Mouse (Mus musculus) heart, postnatal 14 days (tissue): ENCODE measurements around the gene Lypd4. TPM values are rescaled to one million over a fixed set of nuclear protein-coding genes. Genes with fewer than 3 reads are reported as not detected.
A peak's percentile ranks its signal among the peaks of the same experiment; 100 is the strongest.

Experiments
- DNase-seq, 2 experiments: peaks; one replicate each; pipeline ENCODE4 v3.0.0; 2021 to 2022
- intact Hi-C: fragments of 180-260 bp; cut with DNase I; formaldehyde crosslinking; loops from one replicate; pipeline ENCODE4 v1.15.1; 2025
- total RNA-seq, 2 experiments: library from RNA; stranded (reverse); gene quantifications; 2 replicates each; pipeline ENCODE4 v1.2.3; 2021

Lypd4 gene
- total RNA-seq, 2 experiments from 2014 or later: not detected

DNA sequence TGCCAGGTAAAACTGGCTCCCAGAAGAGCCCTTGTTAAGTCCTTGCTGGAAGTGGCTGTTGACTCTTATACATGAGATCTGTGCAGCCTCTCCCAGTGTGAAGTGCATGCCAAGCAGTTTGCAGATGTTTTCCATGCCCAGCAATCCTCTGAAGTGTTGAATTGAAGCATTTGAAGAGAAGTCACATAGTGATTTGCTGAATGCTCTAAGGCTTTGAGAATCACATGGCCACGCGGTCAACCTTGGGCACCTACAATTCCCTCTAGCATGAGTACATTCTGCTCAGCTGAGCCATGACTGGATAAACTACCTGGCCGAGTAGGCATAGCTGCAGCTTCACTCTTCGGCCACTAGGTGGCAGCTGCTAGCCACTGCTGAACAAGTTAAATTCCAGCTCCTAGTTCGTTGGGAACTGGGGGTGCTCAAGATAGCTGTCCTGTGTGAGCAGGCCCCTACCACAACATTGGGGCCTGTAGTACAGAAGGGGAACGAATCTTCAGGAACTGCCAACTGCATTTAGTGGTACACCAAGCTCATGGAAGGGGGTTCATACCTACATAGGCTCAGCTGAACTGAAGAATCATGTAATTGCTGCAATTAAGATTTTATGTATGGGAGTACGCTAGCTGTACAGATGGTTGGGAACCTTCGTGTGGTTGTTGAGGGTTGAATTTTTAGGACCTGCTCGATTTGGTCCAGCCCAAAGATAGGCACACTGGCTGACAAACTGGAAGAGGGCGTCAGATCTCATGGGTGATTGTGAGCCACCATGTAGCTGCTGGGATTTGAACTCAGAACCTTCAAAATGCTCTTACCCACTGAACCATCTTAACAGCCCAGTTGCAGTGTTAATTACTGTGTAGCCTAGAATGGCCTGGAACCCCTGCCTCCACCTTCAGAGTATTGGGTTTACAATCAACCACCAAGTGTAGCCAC lies 20.8 kb upstream of the Lypd4 start:
- intact Hi-C loops: loop anchor here (1.0 to 2.0 kb wide), 3 partner anchors 14 to 74 kb away; no protein-coding TSS in a partner anchor
- peak; percentile 74 to 82 for DNase-seq

DNA sequence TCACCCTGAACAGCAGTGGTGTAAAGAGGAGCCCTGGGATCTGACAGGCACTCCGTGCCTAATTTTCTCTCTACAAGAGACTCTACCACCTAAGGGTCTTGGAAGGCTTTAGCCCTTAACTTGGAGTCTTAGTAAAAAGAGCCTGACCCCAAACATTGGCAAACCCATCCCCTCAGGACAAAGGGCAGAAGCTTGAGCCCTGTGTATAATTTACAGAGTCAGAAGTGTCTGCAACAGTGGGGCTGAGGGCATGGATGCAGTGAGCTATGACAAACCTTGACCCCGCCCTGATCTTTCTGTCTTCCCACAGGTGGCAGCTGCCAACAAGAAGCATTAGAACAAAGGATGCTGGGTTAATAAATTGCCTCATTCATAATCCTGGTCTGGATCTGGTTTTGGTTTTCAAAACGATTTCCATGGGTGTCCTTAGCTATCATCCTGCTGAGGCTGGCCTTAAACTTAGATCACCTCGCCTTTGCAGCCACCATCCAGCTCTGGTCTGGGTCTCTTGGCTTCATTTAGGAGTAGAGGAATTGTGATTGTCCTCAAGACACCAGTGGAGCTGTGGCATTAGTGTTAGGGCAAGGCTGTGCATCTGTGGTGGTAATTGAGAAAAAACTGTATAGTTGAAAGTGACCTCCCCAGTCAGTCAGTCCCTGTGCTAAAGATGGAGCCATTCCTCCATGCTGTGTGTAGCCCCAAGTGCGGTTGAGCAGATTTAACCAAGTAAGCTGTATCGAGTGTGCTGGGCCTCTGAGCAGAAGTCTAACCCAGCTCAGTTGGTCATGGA lies 19.9 kb upstream of the Lypd4 start:
- intact Hi-C loops: loop anchor here (1.0 to 10.0 kb wide), 6 partner anchors 15 to 738 kb away; partner anchors contain the start of gene B3gnt8
- DNase-seq: no peak

GRCm38 (mm10) chr7:24887096-24887495 lies 17.4 kb upstream of the Lypd4 start:
- intact Hi-C loops: loop anchor here (5.0 to 10.0 kb wide), 3 partner anchors 190 to 740 kb away; partner anchors contain the start of gene B3gnt8
- DNase-seq: no peak

- intact Hi-C loops: loop anchor here (5.0 to 10.0 kb wide), 3 partner anchors 191 to 741 kb away; partner anchors contain the start of gene B3gnt8
- DNase-seq: peak in 1 of 2 experiments; percentile 24
These were observed 16.5 kb upstream of the Lypd4 start for GRCm38 (mm10) chr7:24886308-24886633.

DNA sequence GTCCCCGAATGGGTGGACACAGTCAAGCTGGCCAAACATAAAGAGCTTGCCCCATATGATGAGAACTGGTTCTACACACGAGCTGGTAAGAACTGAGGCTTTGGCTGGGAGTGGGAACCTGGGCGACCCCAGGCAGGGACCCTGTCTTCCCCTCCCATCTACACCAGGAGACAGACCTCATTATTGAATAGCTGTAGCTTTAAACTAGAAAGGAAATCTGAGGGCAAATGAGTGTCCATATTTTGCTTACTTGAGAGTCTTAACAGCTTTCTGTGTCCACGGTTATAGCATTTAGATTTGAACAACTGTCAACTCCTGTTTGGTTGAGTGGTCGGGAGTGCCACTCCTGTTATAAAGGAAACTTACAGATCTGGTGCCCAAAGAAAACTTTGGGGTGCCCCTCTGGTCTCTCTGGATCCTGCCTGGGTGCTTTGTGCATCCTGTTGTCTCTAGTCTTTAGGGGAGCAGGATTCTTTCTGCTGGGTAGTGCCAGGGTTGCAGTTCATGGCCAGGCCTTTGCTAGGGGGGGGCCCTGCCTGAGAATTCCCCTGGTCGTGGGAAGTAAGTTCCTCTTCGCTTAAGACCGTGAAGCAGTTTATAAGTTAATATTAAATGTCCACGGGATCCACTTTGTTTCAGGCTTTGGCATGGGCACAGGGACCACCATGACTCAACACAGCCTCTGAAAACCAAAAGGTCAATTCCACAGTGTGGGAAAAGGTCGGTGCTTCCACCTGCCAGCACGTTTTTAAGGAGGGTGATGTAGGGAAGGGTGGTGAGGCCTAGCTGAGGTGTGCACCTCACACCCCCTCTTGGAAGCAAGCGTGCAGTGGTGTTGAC lies 15.9 kb upstream of the Lypd4 start:
- intact Hi-C loops: loop anchor here (5.0 to 10.0 kb wide), 3 partner anchors 192 to 742 kb away; partner anchors contain the start of gene B3gnt8
- no peak for DNase-seq

DNA sequence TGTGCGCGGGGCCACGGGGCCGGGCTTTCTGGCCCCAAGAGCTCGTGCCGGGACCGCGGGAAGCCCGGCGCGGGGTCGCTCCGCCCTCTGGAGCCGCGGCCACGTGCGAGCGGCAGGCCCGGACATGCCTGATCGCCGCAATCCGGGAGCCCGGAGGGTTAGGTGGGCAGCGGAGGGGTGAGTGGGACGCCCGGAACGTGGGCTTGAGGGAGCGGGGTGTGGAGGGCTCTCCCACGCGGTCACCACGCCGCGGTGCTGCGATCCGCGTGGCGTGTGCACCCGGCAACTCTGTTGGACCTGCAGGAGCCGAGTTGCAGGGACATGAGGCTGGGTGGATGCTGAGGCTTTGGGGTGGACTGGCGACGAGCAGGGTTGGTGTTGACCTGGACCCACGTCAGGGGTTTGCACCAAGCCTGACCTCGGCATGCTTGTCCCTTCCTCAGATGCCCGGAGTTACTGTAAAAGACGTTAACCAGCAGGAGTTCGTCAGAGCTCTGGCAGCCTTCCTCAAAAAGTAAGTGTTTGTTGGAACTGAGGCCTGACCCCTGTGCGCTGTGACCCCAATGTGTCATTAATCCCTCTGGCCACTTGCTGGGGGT lies 15.1 kb upstream of the Lypd4 start:
- intact Hi-C loops: loop anchor here (5.0 to 10.0 kb wide), 3 partner anchors 193 to 743 kb away; partner anchors contain the start of gene B3gnt8
- peak in 1 of 2 experiments; percentile 29 for DNase-seq

- intact Hi-C loops: loop anchor here (10.0 kb wide), 1 partner anchor 331 kb away; no protein-coding TSS in a partner anchor
These were observed 14.4 kb upstream of the Lypd4 start, which contains the start of gene Rps19 for GRCm38 (mm10) chr7:24883896-24884692. Gene Rps19, plus strand, starts transcription at chr7:24884371.

GRCm38 (mm10) chr7:24882416-24883199 lies 12.9 kb upstream of the Lypd4 start:
- DNase-seq: no peak
- intact Hi-C loops: loop anchor here (10.0 kb wide), 1 partner anchor 332 kb away; no protein-coding TSS in a partner anchor

More at GRCm38 (mm10) chr7:24883896-24884692, 14.4 kb upstream of the Lypd4 start, which contains the start of gene Rps19:
- peak; percentile 98 to 99 for DNase-seq

GRCm38 (mm10) chr7:24879620-24880019 lies 9.9 kb upstream of the Lypd4 start:
- intact Hi-C loops: loop anchor here (10.0 kb wide), 1 partner anchor 335 kb away; no protein-coding TSS in a partner anchor
- DNase-seq: no peak

GRCm38 (mm10) chr7:24877588-24877987 lies 7.8 kb upstream of the Lypd4 start:
- intact Hi-C loops: no loop called here
- no peak for DNase-seq

- DNase-seq: no peak
- intact Hi-C loops: no loop called here
These were observed 661 bp downstream of the Lypd4 start for GRCm38 (mm10) chr7:24869080-24869479.

GRCm38 (mm10) chr7:24864156-24864555 lies 5.6 kb downstream of the Lypd4 start:
- no peak for DNase-seq
- intact Hi-C loops: no loop called here

- intact Hi-C loops: no loop called here
- DNase-seq: no peak
These were observed 6.9 kb downstream of the Lypd4 start for GRCm38 (mm10) chr7:24862853-24863252.

- intact Hi-C loops: no loop called here
- no peak for DNase-seq
These were observed 7.8 kb downstream of the Lypd4 start, which contains the start of gene Gm9844 for GRCm38 (mm10) chr7:24861913-24862312. Gene Gm9844, plus strand, starts transcription at chr7:24862213.

GRCm38 (mm10) chr7:24859234-24859633 lies 10.5 kb downstream of the Lypd4 start:
- intact Hi-C loops: no loop called here
- DNase-seq: no peak

DNA sequence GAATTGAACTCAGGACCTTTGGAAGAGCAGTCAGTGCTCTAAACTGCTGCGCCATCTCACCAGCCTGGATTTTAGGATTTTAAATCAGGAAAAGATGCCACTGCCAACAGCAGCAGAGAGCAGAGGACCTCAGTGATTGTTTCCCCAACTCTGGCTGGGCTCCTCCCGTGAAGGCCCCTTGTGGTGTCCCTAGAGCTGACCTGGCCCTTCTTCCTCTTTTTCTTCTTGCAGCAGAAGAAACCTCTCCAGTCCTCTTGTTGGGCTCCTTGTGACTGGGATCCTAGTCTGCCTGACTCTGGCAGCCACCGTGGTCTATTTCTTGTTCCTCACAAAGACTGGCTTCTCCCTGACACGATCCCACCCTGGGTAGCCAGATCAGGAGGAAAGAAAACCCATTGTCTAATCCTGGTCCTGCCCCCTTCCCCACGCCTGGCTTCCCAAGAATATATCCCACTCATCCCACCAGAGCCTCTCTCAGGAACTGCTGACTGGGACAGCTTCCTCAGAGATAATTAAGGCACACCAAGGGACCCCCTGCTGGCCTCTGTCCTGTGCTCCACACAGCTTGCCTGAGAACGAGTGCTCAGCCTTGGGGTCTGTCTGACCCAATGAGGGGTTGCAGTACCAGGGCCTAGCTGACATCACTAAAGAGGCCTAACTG lies 13.2 kb downstream of the Lypd4 start:
- no peak for DNase-seq
- intact Hi-C loops: no loop called here

- intact Hi-C loops: no loop called here
- no peak for DNase-seq
These were observed 16.0 kb downstream of the Lypd4 start for GRCm38 (mm10) chr7:24853695-24854094.
